Mouse (Mus musculus): Measurements from ENCODE around the gene Fstl1.

Fstl1 gene

DNA sequence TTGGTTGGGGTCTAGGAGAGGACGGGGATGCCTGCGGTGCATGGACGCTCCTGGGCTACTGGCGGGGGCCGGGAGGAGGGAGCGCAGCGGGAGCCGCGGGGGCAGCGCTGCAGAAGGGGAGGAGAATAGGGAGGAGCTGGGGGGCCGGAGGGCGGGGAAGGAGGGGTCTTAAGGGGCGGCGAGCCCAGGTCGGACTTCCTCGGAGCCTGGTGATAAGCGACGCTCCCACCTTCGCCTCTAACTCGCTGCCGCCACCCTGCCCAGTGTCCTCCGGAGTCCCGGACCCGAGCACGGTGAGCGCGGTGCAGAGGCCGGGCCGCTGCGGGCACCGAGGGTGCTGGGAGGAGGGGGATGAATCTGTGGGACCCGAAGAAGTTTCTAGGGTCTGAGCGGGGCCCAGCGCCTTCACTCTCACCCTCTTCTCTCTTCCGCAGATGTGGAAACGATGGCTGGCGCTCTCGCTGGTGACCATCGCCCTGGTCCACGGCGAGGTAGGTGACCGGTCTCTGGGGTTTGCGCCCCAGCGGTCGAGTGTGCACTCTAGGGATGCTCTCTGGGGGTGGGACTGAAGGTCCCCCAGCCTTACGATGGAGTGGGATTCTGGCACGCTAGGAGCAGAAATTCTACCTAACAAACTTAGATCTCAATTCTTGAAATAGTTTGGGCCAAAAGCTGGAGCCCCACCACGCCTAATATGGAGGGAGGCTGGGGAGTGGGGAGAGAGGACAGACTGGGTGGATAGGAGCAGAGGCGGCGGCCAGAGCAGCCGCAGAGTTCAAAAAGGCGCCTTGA lies at the start of gene Fstl1:
Fstl1 (plus strand) TSS at position 14 of the 792 bp plus-strand sequence.
- in situ Hi-C loops (cut with MboI; ENCODE audit: low pct_unique_long_range_greater_than_20kb in 1 of 2, low sequenced_read_pairs in 2 of 2, unreplicated experiment in 1 of 2) = no loop called here

DNA sequence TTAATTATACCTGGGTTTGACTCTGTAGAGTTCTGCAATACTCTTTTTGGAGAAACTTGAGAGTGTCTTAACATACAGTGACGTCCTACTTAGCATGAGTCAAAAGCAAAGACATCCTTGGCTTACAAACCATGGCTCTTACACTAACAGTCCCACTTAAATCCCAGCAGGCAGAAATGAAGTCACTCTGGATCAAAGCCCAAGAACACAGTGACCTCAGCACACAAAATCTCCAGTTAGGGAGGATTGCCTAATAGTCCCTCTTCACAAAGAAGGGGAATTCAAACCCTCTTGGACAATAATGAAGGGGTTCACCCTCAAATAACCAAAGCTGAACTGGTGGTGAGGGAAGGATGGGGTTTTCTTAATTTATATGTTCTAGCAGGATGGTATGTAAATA lies 48.0 kb upstream of the Fstl1 start:
- in situ Hi-C loops (cut with MboI; ENCODE audit: low pct_unique_long_range_greater_than_20kb in 1 of 2, low sequenced_read_pairs in 2 of 2, unreplicated experiment in 1 of 2) = no loop called here

DNA sequence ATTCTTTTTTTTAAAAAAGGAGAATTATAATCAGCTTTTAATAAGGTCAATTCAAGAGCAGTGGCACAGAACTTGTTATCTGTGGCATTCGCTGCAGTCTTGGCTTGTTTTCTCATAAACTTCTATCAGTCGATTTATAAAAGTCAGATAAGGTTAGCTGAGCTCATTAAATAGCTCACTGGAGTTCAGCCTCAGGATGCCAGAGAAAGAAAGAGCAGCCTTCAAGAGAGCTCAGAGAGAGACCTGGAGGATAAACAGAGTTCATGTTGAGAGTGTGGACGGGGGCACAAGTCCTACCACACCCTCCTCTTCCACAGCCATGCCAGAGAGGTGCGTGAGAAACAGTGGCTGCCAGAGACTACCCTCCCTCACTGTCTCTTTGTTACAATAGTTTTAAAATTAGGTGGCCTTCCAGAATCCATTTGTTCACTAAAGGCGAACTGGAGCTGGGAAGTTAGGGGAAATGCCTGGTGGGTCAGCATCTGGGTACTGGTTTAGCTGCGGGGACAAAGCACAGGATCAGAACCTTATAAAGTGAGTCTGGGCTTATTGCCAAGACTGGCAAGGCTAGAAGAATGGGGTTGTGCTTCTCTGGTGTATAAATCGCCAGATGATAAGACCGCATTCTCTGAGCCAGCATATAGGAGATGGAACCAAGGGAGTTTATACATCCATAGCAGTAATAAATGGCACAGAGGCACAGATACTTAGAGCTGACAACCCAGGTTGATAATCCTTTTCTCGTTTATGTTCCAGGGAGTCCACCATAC lies 47.1 kb upstream of the Fstl1 start:
- in situ Hi-C loops (cut with MboI; ENCODE audit: low pct_unique_long_range_greater_than_20kb in 1 of 2, low sequenced_read_pairs in 2 of 2, unreplicated experiment in 1 of 2) = no loop called here

DNA sequence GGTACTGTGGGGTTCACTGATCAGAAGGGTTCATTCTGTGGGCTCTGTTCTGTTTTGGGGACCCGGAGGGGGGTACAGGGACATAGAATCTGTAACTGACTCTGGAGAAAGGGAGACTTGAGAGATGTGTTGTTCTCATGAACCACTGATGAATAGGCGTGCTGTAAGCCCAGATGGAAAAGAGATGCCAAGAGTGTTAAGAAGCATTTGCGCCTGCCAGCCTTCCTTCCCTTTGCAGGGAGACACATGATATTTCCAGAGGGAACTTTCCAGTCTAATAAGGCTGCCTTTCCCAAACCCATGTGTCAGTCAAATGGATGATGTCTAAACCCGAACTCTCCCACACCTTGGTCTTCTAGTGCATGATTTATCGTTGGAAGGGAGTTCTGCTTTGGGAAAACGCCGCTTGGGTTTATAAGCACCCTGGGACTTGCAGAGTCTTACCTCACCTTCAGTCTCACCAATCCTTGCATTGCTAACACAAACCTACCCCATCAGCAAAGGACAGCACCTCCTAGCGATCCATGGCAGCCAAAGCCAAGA lies 46.3 kb upstream of the Fstl1 start:
- in situ Hi-C loops (cut with MboI; ENCODE audit: low pct_unique_long_range_greater_than_20kb in 1 of 2, low sequenced_read_pairs in 2 of 2, unreplicated experiment in 1 of 2) = no loop called here

DNA sequence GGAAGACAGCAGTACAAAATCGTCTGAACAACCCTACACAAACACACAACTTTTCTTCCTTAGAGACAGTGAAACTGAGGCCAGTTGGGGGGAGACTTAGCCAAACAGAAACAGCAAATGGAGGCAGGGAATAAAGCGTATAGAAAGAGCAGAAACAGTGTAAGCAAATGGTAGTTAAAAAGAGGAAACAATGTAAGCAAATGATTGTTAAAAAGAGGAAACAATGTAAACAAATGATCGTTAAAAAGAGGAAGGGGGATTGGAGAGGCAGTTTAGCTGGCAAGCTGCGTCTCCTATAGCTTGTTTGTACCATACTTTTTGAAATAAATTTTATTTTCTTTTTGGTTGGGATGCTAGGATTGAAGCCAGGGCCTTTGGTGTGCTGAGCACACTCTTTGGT lies 45.2 kb upstream of the Fstl1 start:
- in situ Hi-C loops (cut with MboI; ENCODE audit: low pct_unique_long_range_greater_than_20kb in 1 of 2, low sequenced_read_pairs in 2 of 2, unreplicated experiment in 1 of 2) = no loop called here

DNA sequence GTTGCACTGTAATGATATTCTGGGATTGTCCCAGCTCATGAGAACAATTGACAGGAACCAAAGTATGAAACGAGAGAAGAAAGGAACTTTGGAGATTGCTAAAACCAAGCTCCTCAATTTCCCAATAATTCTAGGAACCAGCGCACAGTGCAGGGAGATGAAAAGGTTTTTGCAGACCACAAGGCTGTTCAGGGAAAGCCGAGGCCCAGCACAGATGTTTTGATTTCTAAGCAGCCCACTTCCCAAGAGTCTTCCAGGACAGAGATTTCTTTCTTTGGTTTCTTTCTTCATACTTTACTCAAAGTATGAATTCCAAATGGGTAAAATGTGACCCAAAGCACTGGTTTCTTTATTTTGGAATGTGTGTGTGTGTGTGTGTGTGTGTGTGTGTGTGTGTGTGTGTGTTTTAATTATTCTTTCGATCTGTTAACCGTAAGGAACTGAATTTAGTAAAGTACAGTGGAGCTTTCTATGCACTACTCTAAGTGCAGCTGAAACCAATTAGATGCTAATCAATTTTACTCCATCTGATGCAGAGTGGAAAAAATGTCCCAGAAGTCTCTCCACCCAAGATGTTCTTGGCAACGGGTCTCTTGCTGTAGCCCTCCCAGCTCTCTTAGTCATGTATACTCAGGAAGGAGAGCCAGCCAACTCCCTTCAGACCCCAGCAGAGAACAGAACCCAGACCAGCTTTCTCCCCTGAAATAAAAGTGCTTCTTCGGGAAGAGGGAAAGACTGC lies 44.5 kb upstream of the Fstl1 start:
- in situ Hi-C loops (cut with MboI; ENCODE audit: low pct_unique_long_range_greater_than_20kb in 1 of 2, low sequenced_read_pairs in 2 of 2, unreplicated experiment in 1 of 2) = no loop called here

DNA sequence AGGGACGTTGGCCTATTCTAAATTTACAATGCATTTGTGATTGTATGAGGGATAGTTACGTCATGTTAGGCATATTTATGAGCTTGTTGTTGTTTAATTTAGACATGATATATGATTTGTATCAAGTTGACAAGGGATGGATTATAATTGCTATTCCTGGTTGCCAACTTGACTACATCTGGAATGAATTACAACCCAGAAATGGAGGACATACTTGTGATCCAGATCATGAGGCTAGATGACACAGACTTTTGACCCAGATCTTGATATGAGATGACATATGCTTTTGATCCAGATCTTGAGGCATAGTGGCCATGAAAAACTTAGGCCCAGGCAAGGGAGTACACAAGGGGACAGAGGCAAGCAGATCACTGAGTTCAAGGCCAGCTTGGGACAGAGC lies 36.6 kb upstream of the Fstl1 start:
- in situ Hi-C loops (cut with MboI; ENCODE audit: low pct_unique_long_range_greater_than_20kb in 1 of 2, low sequenced_read_pairs in 2 of 2, unreplicated experiment in 1 of 2) = no loop called here

DNA sequence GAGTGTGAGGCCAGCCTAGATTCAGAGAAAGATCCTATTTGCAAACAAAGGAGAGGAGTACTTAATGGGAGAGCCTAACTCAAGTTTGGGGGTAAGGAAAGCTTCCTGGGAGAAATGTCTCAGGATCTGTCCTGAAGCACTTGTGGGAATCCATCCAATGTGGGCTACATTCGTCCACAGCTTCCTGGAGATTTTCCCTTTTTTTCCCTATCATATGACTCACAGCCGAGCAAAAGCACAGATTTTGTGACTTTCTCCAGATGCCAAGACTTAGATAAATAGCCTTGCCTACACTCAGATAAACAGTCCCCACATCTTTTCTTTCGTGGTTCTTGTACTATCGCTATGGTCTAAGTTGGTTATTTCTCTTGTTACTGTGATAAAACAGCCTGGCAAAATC lies 34.4 kb upstream of the Fstl1 start:
- in situ Hi-C loops (cut with MboI; ENCODE audit: low pct_unique_long_range_greater_than_20kb in 1 of 2, low sequenced_read_pairs in 2 of 2, unreplicated experiment in 1 of 2) = no loop called here

DNA sequence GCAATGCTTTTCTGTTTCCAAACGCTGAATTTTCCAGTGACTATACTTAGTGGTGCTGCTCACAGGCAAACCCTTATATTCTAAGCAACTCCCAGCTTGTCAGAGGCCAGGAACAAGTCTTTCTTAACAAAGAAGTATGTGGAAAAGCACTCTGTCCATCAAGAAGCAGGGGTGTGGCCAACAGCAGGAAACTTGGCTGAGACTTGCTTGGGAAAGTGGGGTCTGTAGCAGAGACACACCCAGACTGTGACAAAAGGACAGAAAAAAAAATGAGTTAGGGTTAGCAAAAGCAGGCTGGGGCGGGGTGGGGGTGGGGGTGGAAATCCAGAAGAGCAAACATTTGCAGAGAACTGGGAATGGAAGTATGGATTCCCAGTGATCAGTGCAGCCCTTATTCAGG lies 23.8 kb upstream of the Fstl1 start:
- in situ Hi-C loops (cut with MboI; ENCODE audit: low pct_unique_long_range_greater_than_20kb in 1 of 2, low sequenced_read_pairs in 2 of 2, unreplicated experiment in 1 of 2) = no loop called here

DNA sequence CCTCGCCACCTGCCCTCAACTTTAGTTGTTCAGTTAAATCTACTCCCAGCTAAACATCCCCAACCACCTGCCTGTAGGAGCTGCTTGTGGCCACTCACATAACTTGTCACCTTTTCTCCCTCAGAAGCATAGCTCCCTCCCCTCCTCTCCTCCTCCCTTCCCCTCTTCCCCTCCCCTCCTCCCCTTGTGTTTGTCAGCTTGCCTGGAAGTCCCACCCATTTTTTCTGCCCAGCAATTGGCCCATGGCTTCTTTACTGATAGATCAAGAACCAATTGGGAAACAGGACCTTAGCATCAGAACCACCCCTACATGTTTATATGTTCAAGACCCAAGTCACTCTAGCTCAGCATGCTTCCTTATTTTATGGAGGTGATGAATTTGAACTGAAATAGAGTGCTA lies 22.9 kb upstream of the Fstl1 start:
- in situ Hi-C loops (cut with MboI; ENCODE audit: low pct_unique_long_range_greater_than_20kb in 1 of 2, low sequenced_read_pairs in 2 of 2, unreplicated experiment in 1 of 2) = no loop called here

DNA sequence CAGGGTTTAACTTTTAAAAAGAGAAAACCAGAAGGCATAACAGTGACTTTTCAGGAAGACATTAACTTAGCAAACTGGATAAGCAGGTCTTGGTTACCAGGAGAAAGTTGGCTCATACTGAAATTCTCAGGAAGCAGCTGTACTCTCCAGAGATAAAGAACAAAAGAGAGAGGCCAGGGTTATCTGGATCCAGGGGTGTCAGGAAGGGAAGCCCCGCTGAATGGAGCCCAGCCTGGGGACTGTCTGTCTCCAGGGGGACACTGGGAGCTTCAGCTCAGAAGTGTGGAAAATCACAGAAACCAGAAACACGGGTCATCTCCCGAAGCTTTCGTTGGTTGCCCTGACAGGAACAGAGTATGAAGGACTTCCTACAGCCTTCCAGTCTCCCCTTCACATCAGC lies 22.2 kb upstream of the Fstl1 start:
- in situ Hi-C loops (cut with MboI; ENCODE audit: low pct_unique_long_range_greater_than_20kb in 1 of 2, low sequenced_read_pairs in 2 of 2, unreplicated experiment in 1 of 2) = no loop called here

DNA sequence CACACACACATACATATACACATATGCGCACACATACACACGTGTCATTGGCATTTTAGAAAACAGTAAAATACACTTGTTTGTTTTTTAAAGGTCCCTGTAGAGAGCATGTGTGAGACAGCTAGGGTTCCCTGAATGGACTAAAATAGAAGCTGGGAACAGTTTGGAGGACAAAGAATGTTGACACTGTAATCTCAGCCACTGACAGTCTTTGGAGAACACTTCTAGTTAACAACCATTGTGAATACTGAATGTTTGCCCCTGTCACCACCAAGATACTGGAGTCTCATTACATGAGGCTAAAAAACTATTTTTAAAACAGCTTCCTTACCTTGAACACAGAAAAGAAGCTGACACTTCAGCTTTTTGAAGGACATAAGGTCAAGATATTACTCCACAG lies 19.4 kb upstream of the Fstl1 start:
- in situ Hi-C loops (cut with MboI; ENCODE audit: low pct_unique_long_range_greater_than_20kb in 1 of 2, low sequenced_read_pairs in 2 of 2, unreplicated experiment in 1 of 2) = no loop called here

DNA sequence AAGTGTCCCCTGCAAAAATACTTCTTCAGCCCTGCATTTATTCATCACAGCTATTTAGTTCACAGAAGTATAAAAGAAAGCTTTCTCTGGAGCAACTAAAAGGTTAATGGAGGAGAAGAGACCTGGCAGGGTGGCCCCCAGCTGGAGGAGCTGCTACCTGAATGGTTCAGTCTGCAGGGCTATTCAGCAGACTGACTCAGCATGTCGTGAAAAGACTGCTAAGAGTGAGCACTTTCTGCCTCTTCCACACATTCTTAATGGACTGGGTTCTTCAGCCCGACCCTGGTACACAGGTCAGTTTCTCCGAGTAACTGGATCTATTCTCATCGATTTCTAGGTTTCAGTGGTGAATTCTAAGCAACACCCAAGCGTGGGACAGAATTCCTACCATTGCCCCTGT lies 12.9 kb upstream of the Fstl1 start:
- in situ Hi-C loops (cut with MboI; ENCODE audit: low pct_unique_long_range_greater_than_20kb in 1 of 2, low sequenced_read_pairs in 2 of 2, unreplicated experiment in 1 of 2) = no loop called here

DNA sequence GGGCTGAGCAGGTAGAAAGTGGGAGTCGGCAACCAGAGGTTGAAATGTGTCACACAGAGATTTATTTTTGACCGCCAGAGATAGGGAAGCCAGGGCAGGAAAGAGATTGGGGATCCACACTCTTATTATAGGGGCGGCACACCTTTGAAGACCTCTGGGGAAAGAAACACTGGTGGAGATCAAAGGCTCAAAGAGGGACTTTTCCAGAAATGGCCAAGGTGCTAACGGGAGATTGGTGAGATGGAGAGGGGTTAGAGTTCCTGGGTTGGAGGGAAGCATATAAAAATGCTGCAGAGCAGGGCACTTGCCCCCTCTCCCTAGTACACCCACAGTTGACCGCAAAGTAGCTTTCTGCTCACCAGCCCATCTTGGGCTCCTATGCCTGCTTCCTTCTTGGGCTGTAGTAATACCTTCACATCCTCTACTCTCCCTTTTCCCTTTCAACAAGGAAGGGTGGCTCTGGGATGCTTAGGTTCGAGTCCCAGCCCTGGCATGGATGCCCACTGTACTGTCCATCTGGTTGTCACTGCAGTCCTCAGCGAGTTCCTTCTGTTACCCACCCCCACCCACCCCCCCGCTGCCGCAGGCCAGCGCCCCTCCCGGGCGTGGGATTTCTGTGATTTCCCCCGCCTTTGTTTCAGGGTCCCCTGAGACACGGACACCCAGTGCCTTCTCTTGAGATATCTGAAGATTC lies 360 bp upstream of the Fstl1 start:
- in situ Hi-C loops (cut with MboI; ENCODE audit: low pct_unique_long_range_greater_than_20kb in 1 of 2, low sequenced_read_pairs in 2 of 2, unreplicated experiment in 1 of 2) = no loop called here

DNA sequence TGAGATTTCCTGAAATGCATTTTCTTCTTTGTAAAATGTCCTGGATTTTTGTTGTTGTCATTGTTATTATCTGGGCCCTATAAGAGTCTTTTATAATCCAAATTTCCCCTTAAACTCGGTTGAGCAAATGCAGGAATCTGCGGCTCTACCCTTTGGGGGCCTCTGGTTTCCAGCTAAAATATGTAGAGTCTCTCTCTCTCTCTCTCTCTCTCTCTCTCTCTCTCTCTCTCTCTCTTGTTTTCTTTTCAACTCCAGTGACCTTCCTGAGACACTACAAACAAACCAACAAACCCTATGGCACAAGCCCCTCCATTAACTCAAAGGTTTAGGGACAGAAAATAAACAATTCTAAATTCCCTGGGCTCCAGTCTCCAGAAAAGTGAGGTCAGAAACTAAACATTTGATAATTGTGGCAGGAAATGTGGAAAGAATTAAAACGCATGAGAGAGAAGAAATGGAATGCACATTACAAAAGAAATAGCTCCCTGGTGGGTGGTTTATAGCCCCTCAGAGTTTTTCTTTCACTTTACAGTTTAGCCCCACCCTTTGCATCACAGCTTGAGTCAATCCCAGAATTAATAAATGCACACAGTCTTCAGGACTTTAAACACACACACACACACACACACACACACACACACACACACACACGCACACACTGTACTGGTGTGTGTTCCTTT lies 1.3 kb downstream of the Fstl1 start:
- in situ Hi-C loops (cut with MboI; ENCODE audit: low pct_unique_long_range_greater_than_20kb in 1 of 2, low sequenced_read_pairs in 2 of 2, unreplicated experiment in 1 of 2) = no loop called here

DNA sequence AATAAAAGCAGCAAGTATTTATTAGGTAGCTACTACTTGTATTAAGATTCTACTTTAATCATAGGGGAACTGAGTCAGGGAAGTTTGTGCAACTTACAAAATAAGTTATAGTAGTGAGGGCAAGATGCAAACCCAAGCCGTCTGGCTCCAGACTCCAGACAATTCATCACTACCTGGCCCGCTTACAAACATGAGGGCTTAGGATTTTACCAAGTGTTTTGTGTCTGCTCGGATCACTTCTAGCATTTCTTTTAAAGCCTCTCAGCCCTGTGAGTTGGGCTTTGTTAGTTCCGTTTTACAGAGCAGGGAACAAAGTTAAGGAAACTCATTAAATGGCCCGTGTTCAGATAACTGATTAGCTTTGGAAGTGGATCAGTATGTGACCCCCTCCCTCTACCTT lies 1.9 kb downstream of the Fstl1 start:
- in situ Hi-C loops (cut with MboI; ENCODE audit: low pct_unique_long_range_greater_than_20kb in 1 of 2, low sequenced_read_pairs in 2 of 2, unreplicated experiment in 1 of 2) = no loop called here

DNA sequence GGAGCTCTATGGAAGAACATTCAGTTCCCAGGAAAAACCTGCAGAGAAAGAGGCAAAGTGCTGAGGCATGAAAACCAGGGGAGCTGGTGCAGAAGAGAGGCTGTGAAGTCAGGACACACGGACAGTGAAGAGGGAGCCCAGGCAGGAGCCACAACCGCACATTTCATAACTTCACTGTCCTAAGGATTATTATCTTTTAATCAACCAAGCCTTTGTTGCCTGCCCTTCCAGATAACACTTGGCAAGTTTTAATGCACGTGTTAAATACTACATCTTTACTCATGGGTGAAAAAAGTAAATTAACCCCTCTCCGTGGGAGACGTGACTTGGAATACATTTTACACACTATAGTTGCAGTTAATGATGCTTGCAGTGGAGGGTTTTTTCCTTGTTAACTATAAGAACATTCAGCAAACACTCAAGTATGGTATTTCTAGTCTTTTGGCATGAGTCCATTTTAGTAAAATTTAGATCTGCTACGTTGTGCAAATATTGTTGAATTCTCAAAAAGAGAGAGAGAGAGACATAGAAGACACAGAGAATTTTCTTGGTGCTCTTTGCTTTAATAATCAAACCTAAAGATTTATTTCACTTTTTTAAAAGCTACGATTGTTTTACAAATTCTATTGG lies 3.1 kb downstream of the Fstl1 start:
- in situ Hi-C loops (cut with MboI; ENCODE audit: low pct_unique_long_range_greater_than_20kb in 1 of 2, low sequenced_read_pairs in 2 of 2, unreplicated experiment in 1 of 2) = no loop called here

DNA sequence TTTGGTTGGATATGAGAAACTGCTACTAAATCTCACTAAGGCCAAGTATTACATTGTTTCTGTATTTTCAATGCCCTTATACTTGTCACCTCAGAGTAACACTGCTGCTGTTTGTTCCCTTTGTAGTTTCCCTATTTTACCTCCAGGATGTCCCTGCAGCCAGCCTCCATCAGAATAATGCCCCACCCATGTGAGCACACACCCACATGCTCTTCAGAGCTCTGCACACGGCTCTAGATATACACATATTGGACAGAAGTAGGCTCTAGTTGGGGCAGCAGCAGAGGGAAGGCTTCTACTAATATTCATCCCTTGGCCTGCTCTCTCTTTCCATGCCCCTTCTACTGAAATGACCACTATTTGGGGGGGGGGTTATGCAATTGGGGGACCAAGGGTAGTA lies 3.7 kb downstream of the Fstl1 start:
- in situ Hi-C loops (cut with MboI; ENCODE audit: low pct_unique_long_range_greater_than_20kb in 1 of 2, low sequenced_read_pairs in 2 of 2, unreplicated experiment in 1 of 2) = no loop called here
